Mouse (Mus musculus) adrenal gland, postnatal 25 days (tissue): ENCODE data around the gene BC016579. TPM values are rescaled to one million over a fixed set of nuclear protein-coding genes. Genes with fewer than 3 reads are reported as not detected.

ENCODE experiments used
- DNase-seq: peaks from one replicate; pipeline ENCODE4 v3.0.0; 2021; ENCODE audit warnings: mixed read lengths
- long read RNA-seq: library from polyadenylated mRNA; stranded (forward); transcript quantifications from one replicate; pipeline ENCODE4 v2.0.0, GENCODE M21; 2021
- total RNA-seq: library from RNA; stranded (reverse); gene quantifications from 2 replicates; pipeline ENCODE4 v1.2.3, GENCODE M21; 2021

Gene BC016579
- total RNA-seq: 0.15 TPM in 1 of 2 replicates, not detected in the other
- long read RNA-seq: 0 reads

DNA sequence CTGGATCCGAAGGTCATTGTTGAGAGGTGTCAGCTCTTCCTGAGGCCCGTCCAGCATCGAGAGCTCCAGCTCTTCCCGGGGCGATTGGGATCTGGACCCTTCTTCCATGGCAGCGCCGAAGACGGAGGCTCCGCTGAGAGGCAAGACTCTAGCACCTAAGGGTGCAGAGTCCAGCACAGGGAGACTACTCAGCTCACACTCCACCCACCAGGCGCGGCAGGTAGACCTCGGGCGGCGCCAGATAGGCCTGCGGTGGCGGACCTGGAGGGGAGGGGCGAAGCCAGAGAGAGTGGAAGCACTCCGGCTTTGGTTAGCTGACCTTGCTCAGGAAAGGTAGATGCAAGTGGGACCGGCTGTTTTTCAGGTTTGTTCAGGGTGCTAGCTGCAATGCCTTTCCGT, at the start of gene BC016579:
Gene BC016579, minus strand, starts transcription at position 135 of the 399 bp plus-strand sequence.
- no peak for DNase-seq

DNA sequence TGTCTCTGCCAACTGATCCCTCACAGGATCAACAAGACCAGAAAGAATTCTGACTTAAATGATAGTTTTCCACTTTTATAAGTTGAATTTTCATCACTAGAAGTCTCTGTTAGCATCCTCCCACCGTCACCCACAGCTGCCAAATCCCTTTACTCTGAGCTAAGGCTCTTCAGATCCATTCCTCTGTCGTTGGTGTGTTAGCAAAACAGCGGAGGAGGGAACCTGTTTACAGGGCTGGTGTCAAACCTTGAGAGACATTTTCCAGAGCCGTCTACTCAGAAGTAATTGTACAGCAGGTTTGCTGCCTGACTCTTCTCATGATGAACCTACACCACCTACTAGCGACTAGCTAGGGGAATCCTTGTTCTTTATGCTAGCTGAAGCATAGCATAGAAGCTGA, 45.4 kb upstream of the BC016579 start:
- no peak for DNase-seq

GRCm38 (mm10) chr16:45697996-45698395, 44.1 kb upstream of the BC016579 start:
- no peak for DNase-seq

DNA sequence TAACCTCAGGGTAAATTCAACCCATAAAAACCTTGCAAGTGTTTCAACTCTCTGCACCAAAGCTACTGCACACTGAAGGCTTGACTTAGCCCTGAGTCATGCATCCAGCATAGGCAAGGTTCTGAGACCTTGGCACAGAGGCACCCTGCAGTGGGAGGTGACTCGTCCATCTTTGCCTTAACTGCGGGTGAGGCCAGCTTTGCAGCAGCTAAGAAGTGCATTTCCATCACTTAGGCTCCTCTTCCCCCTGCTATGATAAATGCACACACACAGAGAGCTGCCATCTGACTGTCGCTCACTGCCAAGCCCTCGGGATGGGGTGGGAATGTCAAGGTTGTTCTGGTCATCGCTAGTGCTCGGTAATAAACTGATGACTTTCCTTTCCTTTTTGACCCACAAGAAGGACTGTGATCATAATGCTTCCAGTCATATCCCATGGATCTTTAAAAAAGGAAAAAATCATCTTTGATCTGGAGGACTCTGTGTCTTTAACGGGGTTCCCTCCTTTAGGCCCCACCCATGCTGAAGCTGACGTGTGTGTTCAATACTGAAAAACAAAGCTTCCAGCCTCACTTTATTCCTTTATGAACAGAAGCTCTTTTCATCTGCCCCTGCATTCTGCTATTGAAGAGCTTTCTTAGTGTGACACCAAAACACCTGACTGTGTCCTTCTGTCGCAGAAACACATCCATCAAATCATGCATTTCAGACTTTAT, 41.7 kb upstream of the BC016579 start:
- peak; percentile 33 for DNase-seq

DNA sequence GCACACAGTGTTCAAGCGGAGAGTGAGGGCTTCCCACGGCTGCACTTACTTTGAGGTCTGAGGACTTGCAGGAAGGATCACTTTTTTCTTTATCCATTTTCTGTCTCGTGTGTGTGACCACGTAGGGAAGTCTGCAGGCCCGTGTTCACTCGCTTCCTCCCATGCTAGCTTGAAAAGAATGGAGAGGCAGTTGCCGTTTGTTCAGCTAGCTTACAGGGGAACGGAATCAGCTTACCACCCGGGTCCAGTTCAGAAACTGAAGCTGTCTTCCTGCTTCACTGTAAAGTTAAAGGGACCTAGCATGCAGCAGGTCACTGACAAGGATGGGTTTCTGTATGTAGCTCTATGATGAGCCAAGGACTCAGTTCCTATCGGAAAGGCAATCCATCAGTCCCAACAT, 39.7 kb upstream of the BC016579 start, which contains the start of gene Tmprss7:
Gene Tmprss7, minus strand, starts transcription at position 101 of the 400 bp plus-strand sequence.
- no peak for DNase-seq

- DNase-seq: no peak
Measured at GRCm38 (mm10) chr16:45692851-45693250, 39.0 kb upstream of the BC016579 start.

DNA sequence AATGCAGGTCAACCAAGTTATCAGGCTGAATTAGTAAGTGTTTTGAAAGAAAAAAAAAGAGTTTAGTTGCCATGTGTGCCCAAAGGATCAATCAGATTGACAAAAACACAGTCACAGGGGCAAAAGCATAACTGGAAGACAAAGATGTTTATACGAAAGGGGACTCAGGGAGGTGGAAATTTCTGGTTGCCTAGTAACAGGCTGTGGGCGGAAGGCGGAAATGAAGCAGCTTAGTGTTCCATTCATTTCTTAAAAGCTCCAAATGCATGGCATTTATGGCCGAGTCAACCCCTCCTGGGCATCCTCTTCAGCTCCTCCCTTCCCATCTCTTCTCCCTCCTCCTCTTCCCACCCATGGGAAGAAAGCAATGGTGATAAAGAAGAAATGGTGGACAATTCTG, 36.3 kb upstream of the BC016579 start:
- no peak for DNase-seq

GRCm38 (mm10) chr16:45686833-45687232, 33.0 kb upstream of the BC016579 start:
- DNase-seq: no peak

GRCm38 (mm10) chr16:45685295-45685694, 31.4 kb upstream of the BC016579 start:
- no peak for DNase-seq

- DNase-seq: peak; percentile 70
Measured at GRCm38 (mm10) chr16:45684815-45685214, 30.9 kb upstream of the BC016579 start.

DNA sequence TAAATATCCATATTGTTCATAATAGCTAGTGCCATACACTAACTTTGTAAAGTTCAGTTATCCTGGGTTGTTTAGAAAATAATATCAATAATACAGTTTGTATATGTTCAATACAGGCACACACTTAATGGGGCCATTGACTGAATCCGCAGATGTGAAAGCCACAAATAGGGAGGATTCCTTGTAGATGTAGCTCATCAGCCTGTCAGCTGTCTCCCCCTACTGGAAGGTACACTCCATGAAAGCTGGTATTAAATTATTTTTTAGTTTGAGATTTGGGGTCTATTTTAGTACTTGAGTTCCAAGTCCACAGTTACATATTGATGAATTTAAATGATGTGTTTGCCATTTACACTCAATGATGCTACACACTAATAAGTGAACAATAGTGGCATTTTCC, 22.6 kb upstream of the BC016579 start:
- no peak for DNase-seq

- no peak for DNase-seq
Measured at GRCm38 (mm10) chr16:45670005-45670404, 16.1 kb upstream of the BC016579 start.

- DNase-seq: no peak
Measured at GRCm38 (mm10) chr16:45668178-45668577, 14.3 kb upstream of the BC016579 start.

DNA sequence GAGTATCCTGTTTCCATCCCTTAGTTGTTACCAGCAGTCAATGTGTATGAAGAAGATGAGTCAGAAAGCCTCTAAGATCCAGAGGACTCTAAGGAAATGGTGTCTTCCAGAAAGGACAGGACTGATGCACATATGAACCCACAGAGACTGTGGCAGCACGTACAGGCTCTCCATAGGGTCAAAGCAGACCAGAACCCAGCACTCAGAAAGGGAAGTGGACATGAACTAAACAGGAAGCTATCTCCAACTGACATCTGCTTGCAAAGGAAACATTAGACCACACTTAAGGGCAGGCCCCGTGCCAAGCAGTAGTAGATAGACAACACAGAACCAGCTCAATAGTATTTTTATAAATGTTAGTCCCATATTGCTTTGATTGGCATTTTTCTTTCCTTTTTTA, 12.3 kb upstream of the BC016579 start:
- DNase-seq: no peak

DNA sequence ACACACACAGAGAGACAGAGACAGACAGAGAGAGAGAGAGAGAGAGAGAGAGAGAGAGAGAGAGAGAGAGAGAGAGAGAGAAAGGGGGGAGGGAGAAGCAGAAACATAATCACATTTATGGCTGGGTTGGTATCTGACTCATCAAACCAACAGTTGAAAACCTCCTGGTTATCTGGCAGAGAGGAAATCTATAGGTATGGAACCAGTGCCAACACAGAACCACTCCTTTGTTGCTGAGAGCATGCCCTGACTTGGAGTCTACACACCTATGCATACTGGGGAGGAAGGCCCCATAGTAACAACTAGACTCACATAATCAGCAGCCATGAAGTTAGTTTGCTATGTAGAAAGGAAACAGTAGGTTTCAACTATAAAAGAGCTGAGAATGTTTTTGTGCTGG, 8.5 kb upstream of the BC016579 start:
- no peak for DNase-seq

- DNase-seq: no peak
Measured at GRCm38 (mm10) chr16:45659596-45659995, 5.7 kb upstream of the BC016579 start.

GRCm38 (mm10) chr16:45658248-45658647, 4.4 kb upstream of the BC016579 start:
- no peak for DNase-seq

GRCm38 (mm10) chr16:45657574-45658159, 3.8 kb upstream of the BC016579 start:
- DNase-seq: no peak

DNA sequence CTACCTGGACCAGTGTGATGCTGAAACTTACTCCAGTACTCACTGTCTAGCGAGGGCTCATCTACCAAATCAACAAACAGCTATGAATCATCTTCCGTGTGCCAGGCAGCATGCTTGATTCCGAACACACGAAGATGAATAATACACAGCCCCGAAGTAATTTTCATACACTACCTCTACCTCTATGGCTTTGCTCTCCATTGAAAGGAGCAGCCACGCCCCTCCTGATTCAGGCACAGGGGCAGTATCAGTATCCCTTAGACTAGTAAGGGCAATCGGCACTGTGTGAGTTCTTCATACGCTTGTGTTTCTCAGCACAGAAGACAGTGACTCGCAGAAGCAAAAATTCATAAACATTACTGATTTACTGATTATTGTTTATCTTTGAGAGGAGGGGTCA, 597 bp upstream of the BC016579 start:
- DNase-seq: no peak

DNA sequence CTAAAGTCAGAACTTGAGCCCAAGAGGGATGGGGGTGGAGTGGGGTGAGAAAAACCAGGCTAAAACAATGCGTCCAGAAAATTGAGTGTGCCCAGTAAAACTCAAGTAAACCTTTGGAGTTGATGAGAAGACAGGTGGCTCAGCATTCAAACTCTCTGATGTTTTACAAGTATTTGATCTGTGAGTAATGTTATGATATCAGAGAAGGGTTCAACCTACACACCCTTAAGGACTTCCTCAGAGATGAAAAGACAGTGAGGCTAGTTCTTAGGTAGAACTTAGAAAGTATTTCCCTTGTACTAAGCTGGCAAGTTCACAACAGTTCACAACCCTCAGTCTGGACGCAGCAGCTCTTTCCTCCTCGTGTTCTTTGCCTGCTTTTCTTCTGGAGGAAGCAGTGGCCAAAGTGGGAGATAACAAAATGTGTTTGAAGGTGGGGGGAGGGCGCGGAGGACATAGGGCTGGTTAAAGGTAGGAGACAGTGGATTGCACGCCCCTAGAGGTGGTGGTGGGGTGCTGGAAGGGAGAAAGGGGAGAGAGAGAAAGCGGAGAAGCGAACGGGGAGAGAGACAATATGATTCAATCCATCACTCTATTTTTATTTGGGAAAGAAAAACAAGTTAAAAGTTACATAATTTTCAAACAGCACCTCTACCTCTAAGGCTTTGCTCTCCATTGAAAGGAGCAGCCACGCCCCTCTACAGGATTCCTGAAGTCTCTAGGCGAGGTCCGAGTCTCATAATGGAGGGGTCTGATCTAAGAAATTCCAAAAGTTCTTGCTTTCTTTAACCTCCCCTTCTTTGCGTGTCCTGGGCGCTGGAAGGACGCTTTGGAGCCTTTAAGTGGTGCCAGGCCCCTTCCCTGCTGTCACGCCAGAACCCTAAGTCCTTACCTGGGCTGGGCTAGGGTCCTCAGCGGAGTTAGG, 597 bp downstream of the BC016579 start:
- no peak for DNase-seq

GRCm38 (mm10) chr16:45651497-45651896, 2.4 kb downstream of the BC016579 start:
- DNase-seq: no peak

- peak; percentile 37 for DNase-seq
Measured at GRCm38 (mm10) chr16:45644380-45644779, 9.5 kb downstream of the BC016579 start.

DNA sequence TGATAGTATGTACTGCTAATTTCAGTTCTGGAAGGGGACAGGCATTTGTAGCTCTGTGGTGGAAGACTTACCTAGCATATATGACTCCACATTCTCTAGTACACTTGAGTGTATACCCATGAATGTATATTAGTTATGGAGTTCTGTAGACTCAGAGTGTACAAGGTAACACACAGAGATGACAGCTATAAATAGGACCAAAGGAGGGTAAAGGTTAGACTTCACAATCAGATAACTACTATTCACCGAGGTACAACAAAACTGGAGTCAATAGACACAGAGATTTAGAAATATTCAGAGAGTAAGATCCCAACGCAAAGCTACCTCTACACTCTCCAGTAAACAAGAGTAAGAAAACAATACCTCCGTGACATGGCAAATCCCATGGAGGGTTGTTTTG, 9.9 kb downstream of the BC016579 start:
- DNase-seq: no peak
